Mouse (Mus musculus): ENCODE measurements at regions not wholly inside any gene's neighbourhood (a gene's known extent, or its start where the extent isn't known, plus 50 kb on each side); places are given as distances from the start of the nearest gene placed in this dataset.

- no peaks in the 10 kb centered on the region for H3K27me3 ChIP-seq (ENCODE audit: control insufficient read depth, insufficient read depth, low read length)
- no peaks in the 10 kb centered on the region for H3K36me3 ChIP-seq (ENCODE audit: control insufficient read depth, insufficient read depth, low read length)
- H3K9ac ChIP-seq (replicated peaks; ENCODE audit: low read depth, low read length) = no peak overlapping the region
- H3K4me2 ChIP-seq (ENCODE audit: low read depth, low read length) = no peak overlapping the region
- H3K27ac ChIP-seq (ENCODE audit: low read depth, low read length) = no peak overlapping the region
- H3K9me3 ChIP-seq (ENCODE audit: control insufficient read depth, low read length) = no peaks in the 10 kb centered on the region
- no peaks in the 10 kb centered on the region for H3K4me1 ChIP-seq (ENCODE audit: control insufficient read depth, insufficient read depth, low read length)
- 58% methylated on average over 6 of the region's 6 CpGs for WGBS
- H3K4me3 ChIP-seq (ENCODE audit: low read depth, low read length) = no peak overlapping the region
- no peak for ATAC-seq (ENCODE audit: low read depth)
Observed at GRCm38 (mm10) chr1:127152840-127153239, 52.0 kb upstream of the Mgat5 start.

GRCm38 (mm10) chr1:127135521-127135920 lies 69.3 kb upstream of the Mgat5 start:
- H3K36me3 ChIP-seq (ENCODE audit: control insufficient read depth, insufficient read depth, low read length) = no peaks in the 10 kb centered on the region
- no peak overlapping the region for H3K27ac ChIP-seq (ENCODE audit: low read depth, low read length)
- H3K4me2 ChIP-seq (ENCODE audit: low read depth, low read length) = no peak overlapping the region
- H3K4me1 ChIP-seq (ENCODE audit: control insufficient read depth, insufficient read depth, low read length) = no peaks in the 10 kb centered on the region
- no peaks in the 10 kb centered on the region for H3K9me3 ChIP-seq (ENCODE audit: control insufficient read depth, low read length)
- 78% methylated on average over 4 of the region's 4 CpGs for WGBS
- no peak overlapping the region for H3K4me3 ChIP-seq (ENCODE audit: low read depth, low read length)
- H3K9ac ChIP-seq (replicated peaks; ENCODE audit: low read depth, low read length) = no peak overlapping the region
- H3K27me3 ChIP-seq (ENCODE audit: control insufficient read depth, insufficient read depth, low read length) = no peaks in the 10 kb centered on the region
- ATAC-seq (ENCODE audit: low read depth) = no peak

- Histone ChIP-seq H3K9ac (replicated peaks; ENCODE audit: low read depth, low read length) (no peak overlapping the region), H3K4me2 (ENCODE audit: low read depth, low read length) (no peak overlapping the region), H3K4me1 (ENCODE audit: control insufficient read depth, insufficient read depth, low read length) (no peaks in the 10 kb centered on the region), H3K27me3 (ENCODE audit: control insufficient read depth, insufficient read depth, low read length) (no peaks in the 10 kb centered on the region), H3K9me3 (ENCODE audit: control insufficient read depth, low read length) (no peaks in the 10 kb centered on the region), H3K36me3 (ENCODE audit: control insufficient read depth, insufficient read depth, low read length) (no peaks in the 10 kb centered on the region), H3K4me3 (ENCODE audit: low read depth, low read length) (no peak overlapping the region), H3K27ac (ENCODE audit: low read depth, low read length) (no peak overlapping the region)
- no peak for ATAC-seq (ENCODE audit: low read depth)
- 85% methylated on average over 5 of the region's 5 CpGs for WGBS
Observed at GRCm38 (mm10) chr1:127131871-127132270, 72.9 kb upstream of the Mgat5 start.

GRCm38 (mm10) chr1:127124862-127125261 lies 80.0 kb upstream of the Mgat5 start:
- no peak overlapping the region for H3K9ac ChIP-seq (replicated peaks; ENCODE audit: low read depth, low read length)
- no peaks in the 10 kb centered on the region for H3K36me3 ChIP-seq (ENCODE audit: control insufficient read depth, insufficient read depth, low read length)
- no peak overlapping the region for H3K4me2 ChIP-seq (ENCODE audit: low read depth, low read length)
- H3K27me3 ChIP-seq (ENCODE audit: control insufficient read depth, insufficient read depth, low read length) = no peaks in the 10 kb centered on the region
- no peaks in the 10 kb centered on the region for H3K4me1 ChIP-seq (ENCODE audit: control insufficient read depth, insufficient read depth, low read length)
- no peaks in the 10 kb centered on the region for H3K9me3 ChIP-seq (ENCODE audit: control insufficient read depth, low read length)
- no peak for ATAC-seq (ENCODE audit: low read depth)
- H3K4me3 ChIP-seq (ENCODE audit: low read depth, low read length) = no peak overlapping the region
- 70% methylated on average over 5 of the region's 5 CpGs for WGBS
- no peak overlapping the region for H3K27ac ChIP-seq (ENCODE audit: low read depth, low read length)

GRCm38 (mm10) chr1:127118019-127118418 lies 86.8 kb upstream of the Mgat5 start:
- no peaks in the 10 kb centered on the region; the same call in 1 of the 2 replicates for H3K9me3 ChIP-seq (ENCODE audit: control insufficient read depth, low read length)
- no peak overlapping the region for H3K4me3 ChIP-seq (ENCODE audit: low read depth, low read length)
- no peaks in the 10 kb centered on the region for H3K4me1 ChIP-seq (ENCODE audit: control insufficient read depth, insufficient read depth, low read length)
- H3K9ac ChIP-seq (replicated peaks; ENCODE audit: low read depth, low read length) = no peak overlapping the region
- H3K36me3 ChIP-seq (ENCODE audit: control insufficient read depth, insufficient read depth, low read length) = no peaks in the 10 kb centered on the region
- ATAC-seq (ENCODE audit: low read depth) = no peak
- no peak overlapping the region for H3K27ac ChIP-seq (ENCODE audit: low read depth, low read length)
- H3K27me3 ChIP-seq (ENCODE audit: control insufficient read depth, insufficient read depth, low read length) = no peaks in the 10 kb centered on the region
- 88% methylated on average over 1 of the region's 1 CpGs for WGBS
- H3K4me2 ChIP-seq (ENCODE audit: low read depth, low read length) = no peak overlapping the region

GRCm38 (mm10) chr1:127107485-127107884 lies 97.3 kb upstream of the Mgat5 start:
- Histone ChIP-seq H3K9ac (replicated peaks; ENCODE audit: low read depth, low read length) (no peak overlapping the region), H3K9me3 (ENCODE audit: control insufficient read depth, low read length) (no peaks in the 10 kb centered on the region), H3K36me3 (ENCODE audit: control insufficient read depth, insufficient read depth, low read length) (no peaks in the 10 kb centered on the region), H3K4me3 (ENCODE audit: low read depth, low read length) (no peak overlapping the region), H3K27ac (ENCODE audit: low read depth, low read length) (no peak overlapping the region), H3K4me1 (ENCODE audit: control insufficient read depth, insufficient read depth, low read length) (0 out of 2 replicates have a peak, but pooled peaks cover 4% of the 10 kb centered on the region), H3K27me3 (ENCODE audit: control insufficient read depth, insufficient read depth, low read length) (no peaks in the 10 kb centered on the region), H3K4me2 (ENCODE audit: low read depth, low read length) (no peak overlapping the region)
- peak; percentile 92 for ATAC-seq (ENCODE audit: low read depth)
- WGBS = 31% methylated on average over 5 of the region's 5 CpGs

GRCm38 (mm10) chr1:127105861-127106260 lies 99.0 kb upstream of the Mgat5 start:
- no peaks in the 10 kb centered on the region for H3K27me3 ChIP-seq (ENCODE audit: control insufficient read depth, insufficient read depth, low read length)
- no peak overlapping the region for H3K9ac ChIP-seq (replicated peaks; ENCODE audit: low read depth, low read length)
- H3K4me3 ChIP-seq (ENCODE audit: low read depth, low read length) = no peak overlapping the region
- H3K36me3 ChIP-seq (ENCODE audit: control insufficient read depth, insufficient read depth, low read length) = no peaks in the 10 kb centered on the region
- 44% methylated on average over 8 of the region's 8 CpGs for WGBS
- no peak overlapping the region for H3K27ac ChIP-seq (ENCODE audit: low read depth, low read length)
- H3K9me3 ChIP-seq (ENCODE audit: control insufficient read depth, low read length) = no peaks in the 10 kb centered on the region; the same call in 1 of the 2 replicates
- ATAC-seq (ENCODE audit: low read depth) = no peak; the same call in 1 of the 2 replicates
- 0 out of 2 replicates have a peak, but pooled peaks cover 4% of the 10 kb centered on the region for H3K4me1 ChIP-seq (ENCODE audit: control insufficient read depth, insufficient read depth, low read length)
- no peak overlapping the region for H3K4me2 ChIP-seq (ENCODE audit: low read depth, low read length)

GRCm38 (mm10) chr1:127103664-127104063 lies 101.2 kb upstream of the Mgat5 start:
- ATAC-seq (ENCODE audit: low read depth) = no peak
- Histone ChIP-seq H3K27me3 (ENCODE audit: control insufficient read depth, insufficient read depth, low read length) (no peaks in the 10 kb centered on the region), H3K9ac (replicated peaks; ENCODE audit: low read depth, low read length) (no peak overlapping the region), H3K9me3 (ENCODE audit: control insufficient read depth, low read length) (no peaks in the 10 kb centered on the region; the same call in 1 of the 2 replicates), H3K36me3 (ENCODE audit: control insufficient read depth, insufficient read depth, low read length) (no peaks in the 10 kb centered on the region), H3K4me1 (ENCODE audit: control insufficient read depth, insufficient read depth, low read length) (0 out of 2 replicates have a peak, but pooled peaks cover 4% of the 10 kb centered on the region), H3K4me2 (ENCODE audit: low read depth, low read length) (no peak overlapping the region), H3K4me3 (ENCODE audit: low read depth, low read length) (no peak overlapping the region), H3K27ac (ENCODE audit: low read depth, low read length) (no peak overlapping the region)
- WGBS = 64% methylated on average over 2 of the region's 2 CpGs

- no peak overlapping the region for H3K4me2 ChIP-seq (ENCODE audit: low read depth, low read length)
- no peaks in the 10 kb centered on the region for H3K27me3 ChIP-seq (ENCODE audit: control insufficient read depth, insufficient read depth, low read length)
- H3K4me1 ChIP-seq (ENCODE audit: control insufficient read depth, insufficient read depth, low read length) = no peaks in the 10 kb centered on the region
- H3K9ac ChIP-seq (replicated peaks; ENCODE audit: low read depth, low read length) = no peak overlapping the region
- no peak overlapping the region for H3K4me3 ChIP-seq (ENCODE audit: low read depth, low read length)
- H3K27ac ChIP-seq (ENCODE audit: low read depth, low read length) = no peak overlapping the region
- ATAC-seq (ENCODE audit: low read depth) = no peak
- H3K9me3 ChIP-seq (ENCODE audit: control insufficient read depth, low read length) = no peaks in the 10 kb centered on the region; the same call in 1 of the 2 replicates
- H3K36me3 ChIP-seq (ENCODE audit: control insufficient read depth, insufficient read depth, low read length) = no peaks in the 10 kb centered on the region
Observed at GRCm38 (mm10) chr1:127098871-127099420, 105.9 kb upstream of the Mgat5 start.

All from neural tube, embryonic 14.5 days (tissue).